Mouse (Mus musculus): ENCODE measurements around the gene Cfap58.

Cfap58 gene

DNA sequence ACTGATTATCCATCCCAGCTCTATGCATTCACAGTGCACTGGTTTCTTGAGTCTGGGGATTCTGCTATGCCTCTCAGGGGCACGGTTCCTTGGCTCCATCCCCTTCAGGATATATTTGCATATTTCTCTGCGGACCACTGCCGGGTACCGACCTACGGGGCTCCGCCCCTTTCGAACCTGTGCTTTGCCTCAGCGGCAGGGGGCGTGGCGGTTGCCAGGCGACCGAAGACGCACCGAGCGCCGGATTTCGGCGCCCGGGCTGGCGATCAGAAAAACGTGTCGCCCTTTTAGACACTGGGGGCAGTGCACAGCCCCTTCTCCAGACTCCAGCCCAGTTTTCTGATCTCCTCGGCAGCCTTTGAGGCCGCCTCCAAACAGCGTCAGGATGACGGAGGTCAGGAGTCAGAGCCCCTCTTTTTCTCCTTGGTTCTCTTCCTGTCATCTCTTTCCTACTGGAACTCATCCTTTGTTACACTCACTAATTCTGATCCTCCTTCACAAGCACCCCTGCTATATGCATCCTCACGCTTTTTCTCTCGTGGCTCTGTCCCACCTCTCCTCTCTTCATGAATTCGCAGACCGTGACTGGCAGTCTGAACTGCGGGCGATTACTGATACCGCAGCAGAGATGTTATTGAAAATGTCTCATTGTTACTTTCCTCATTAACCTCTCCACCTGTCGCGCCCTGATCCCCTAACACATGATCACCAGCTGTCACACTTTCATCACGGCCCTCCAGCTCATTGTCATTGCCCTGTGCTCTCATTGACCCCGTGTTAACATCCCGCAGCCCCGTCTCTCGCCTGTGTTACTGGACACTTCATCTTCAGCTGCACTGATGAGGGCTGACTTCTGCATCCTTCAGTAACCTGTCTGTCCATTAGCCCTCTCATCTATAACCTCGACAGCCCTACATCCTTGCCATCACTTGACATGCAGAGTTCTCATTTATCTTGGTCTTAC lies at the start of gene Cfap58:
Gene Cfap58, plus strand, starts transcription at position 233 of the 964 bp plus-strand sequence.
- peak; percentile 7 for DNase-seq

DNA sequence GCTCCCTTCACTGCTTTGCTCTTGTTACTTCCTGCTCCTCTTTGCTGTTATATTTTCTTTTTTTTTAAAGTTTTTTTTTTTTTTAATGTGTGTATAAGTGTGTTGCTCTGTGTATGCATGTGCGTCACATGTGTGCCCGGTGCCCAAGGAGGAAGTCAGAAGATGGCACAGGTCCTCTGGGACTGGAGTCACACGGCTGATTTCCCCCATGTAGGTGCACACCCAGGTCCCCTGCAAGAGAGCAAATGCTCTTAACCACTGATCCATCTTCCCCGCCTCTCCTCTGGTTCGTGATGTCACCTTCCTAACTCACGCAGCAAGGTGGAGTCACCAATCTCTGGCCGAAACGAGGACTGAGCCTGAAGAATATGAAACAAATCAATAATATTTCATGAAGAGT lies 49.4 kb upstream of the Cfap58 start:
- no peak for DNase-seq

DNA sequence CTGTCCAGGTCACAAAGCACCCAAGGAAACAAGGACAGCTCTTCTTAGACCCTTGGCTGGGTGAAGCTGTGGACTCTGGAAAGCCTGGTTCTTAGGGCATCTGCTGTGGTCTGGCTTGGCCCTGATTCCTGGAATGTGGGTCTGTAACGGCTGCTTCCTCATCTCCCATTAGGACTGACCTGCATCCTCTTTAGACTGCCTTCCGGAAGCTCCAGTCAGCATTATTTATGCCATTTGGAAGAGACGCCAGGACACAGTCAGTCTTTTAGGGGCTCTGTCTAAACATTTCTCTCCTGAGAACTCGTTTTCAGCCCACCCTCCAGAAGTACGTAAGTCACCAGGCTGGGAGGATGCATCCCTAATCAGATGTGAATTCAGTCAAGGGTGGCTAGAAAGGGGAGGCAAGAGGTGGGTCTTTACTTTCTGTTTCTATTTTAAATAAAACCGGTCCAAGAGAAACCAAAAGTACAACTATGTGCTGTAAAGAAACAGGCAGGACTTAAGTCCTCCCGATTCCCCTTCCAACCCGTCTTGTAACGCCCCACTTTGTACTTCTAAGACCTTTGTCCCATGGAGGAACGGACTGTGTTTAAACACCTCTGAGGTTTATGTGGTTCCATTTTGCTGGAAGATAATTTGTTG lies 46.9 kb upstream of the Cfap58 start:
- DNase-seq, result no peak

DNA sequence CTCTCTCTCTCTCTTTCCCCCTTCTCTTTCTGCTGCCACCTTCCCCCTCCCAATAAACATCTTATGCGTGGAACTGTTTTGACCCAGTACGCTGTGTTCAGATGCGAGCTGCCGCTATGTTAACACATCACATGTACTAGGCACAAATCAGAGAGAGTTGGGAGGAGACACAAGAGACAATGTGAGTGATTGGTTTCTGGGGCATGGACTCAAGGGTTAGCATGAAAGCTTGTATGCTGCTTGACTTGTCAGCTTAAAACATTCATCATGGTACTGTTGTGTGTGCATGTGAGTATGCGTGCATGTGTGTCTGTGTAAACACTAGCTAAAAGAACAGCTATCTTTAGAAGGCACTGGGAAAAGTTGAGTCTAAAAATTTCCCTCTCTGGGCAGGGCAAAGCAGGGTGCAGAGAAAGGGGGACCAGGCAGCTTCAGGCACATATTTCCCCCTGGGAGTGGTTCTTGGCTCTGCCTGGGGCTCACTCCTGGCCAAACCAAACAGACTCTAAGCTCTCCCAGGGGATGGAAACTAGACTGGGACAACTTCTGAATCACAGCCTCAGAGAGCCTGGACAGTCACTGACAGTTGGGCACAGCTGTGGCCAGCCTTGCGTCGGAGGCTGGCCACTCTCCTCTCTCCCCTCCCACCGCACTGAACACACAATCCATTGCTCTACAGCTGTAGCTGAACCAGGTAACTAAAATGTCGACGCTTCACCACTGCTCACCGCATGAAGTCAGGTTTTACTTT lies 45.7 kb upstream of the Cfap58 start:
- no peak for DNase-seq

DNA sequence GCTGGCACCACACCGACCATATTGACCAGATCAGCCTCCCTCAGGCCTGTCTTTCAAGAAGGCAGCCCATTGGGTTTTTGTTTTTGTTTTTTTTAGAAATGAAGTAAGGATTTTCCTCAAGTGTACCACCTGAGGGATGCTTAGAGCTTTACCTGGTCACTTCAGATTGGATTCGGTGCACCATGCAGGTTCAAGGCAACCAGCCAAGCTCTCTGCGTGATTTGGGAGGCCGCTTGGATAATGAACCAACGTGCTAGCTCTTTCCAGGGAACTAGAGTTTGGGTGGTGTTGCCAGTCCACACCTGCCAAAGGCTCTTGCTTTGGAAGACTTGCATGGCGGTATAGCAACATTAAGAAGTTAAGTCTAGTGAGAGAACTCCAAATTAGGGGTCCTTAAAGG lies 44.4 kb upstream of the Cfap58 start:
- no peak for DNase-seq

DNA sequence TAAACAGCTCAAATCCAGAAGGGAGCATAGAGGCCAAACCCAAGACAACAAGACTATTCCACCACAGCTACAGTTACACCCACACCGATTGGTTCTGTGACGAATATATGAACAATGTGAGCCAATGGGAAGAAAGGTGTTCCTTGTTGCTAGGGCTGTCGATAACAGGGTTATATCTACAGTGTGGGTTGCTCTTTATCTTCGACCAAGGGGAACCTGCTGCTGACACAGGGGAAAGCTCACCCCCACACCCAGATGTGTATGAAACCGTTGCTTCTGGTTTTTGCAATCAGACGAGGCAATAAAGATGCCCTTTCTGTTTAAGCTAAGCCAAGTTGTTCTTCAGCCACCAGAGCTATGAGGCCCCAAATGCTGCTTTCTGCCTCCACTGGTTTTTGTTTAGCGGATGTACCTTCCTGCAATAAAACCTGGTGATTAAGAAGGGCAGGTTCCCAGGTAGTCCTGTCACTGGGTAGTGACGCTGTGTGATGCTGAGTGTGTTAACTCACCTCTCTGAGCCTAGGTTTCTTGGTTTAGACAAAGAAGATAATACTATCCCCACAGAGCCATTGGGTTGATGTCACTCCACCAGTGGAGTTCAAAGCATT lies 38.9 kb upstream of the Cfap58 start:
- DNase-seq, result no peak

DNA sequence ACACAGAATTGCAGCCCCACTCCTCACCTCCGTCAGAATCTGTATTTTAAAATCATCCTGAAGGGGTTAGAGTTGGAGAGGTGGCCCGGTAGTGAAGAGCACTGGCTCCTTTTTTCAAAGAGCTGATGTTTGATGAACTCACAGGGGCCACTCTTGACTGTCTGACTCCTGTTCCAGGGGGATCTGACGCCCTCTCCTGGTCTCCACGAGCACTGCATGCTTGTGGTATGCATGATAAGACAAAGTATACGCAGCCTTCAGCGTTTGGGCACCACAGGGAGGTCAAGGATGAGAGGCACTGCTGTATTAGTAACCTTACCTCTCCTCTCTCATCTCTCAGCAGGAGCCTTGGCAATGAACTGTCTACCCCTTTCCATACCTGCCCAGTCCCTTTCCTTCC lies 37.5 kb upstream of the Cfap58 start:
- DNase-seq, result no peak

DNA sequence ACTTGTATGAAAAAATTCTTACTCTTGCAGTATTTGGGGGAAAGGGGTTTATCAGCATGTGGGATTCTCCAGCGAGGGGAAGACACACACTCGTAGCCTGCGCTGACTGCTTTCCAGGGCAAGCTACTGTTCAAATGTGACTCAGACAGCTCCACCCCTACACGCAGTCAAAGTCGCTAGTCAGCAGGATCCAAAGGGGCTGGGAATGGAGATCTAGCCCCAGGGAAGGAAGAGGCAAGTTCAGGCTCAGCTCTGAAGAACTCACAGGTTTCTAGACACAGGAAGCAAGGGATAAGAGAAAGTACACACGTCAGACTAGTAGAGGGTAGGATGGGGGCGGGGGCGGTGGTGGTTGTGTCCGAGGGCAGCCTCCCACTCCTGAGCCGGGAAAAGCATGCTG lies 36.9 kb upstream of the Cfap58 start:
- DNase-seq, result no peak

DNA sequence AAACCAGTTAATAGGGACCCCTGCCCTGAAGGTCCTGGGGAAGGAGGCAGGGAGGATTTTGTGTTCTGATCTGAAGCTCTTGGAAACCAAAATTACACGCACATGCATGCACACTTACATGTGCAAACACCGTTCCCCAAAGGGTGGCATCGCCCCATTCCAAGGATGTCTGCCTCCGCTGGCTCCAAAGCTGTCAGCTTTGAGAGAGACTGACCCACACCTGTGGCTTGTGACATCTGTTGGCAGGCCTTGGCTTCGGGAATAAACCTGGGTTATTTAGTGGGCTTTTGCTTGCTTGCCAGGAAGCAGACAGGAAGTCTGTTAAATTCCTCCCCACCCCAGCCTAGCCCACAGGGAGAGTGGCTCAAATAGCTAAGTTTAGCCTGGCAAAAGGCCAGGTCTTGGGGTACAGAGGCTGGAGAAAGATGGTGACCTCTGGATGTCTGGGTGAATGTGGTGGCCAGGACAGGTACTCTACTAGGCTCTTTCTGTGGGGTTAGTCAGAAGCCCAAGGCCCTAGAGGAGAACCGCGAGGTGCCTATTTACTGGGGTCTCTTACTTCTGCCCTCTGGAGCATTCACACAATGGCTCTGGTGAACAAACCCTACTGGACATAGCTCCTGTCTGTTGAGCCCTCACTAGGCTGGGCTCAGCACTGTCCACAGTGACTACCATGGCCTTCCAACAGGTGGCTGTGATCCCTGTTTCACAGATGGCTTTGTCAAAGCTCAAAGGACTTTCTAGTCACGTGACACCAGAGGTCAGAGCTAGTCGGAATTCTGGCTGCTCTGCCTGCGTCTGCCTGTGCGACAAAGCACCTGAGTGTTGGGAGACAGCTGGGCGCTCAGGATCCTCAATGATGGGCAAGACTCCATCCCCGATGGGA lies 34.9 kb upstream of the Cfap58 start:
- no peak for DNase-seq

DNA sequence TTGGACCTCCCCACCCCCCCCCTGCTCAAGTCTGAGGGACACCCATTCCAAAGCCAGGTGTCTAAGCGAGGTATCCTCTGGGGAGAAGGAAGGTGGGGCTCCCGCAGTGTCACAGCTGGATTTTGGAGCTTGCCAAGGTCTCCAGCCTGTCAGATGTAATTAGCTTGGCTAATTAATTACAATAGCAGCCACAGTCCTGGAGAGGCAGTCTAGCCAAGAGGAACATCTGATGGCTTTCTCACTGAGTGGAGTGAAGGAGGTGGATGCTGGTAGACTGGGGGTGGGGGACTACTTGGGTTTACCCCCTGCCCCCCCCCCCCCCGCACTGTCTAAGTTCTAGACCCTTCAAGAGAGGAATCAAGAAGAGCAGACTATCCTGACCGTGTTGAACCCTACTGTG lies 33.8 kb upstream of the Cfap58 start:
- no peak for DNase-seq

DNA sequence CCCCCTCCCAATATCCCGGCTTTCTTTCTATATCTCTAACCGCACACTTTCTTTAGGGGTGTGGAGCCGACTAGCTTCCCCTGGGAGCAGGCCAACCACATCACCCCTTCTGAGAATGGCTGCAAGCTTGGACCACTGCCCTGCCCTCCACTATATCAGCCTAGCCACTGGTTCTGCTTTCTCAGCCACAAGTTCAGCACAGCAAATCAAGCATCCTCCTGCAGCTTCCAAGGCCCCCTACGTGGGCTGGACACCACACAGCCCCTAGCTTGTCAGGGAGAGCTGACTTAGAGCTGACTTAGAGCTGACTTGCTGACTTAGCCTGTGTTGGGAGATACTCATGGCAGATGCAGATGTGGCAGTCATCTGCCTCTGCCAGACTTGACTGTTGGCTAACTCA lies 32.4 kb upstream of the Cfap58 start:
- no peak for DNase-seq

DNA sequence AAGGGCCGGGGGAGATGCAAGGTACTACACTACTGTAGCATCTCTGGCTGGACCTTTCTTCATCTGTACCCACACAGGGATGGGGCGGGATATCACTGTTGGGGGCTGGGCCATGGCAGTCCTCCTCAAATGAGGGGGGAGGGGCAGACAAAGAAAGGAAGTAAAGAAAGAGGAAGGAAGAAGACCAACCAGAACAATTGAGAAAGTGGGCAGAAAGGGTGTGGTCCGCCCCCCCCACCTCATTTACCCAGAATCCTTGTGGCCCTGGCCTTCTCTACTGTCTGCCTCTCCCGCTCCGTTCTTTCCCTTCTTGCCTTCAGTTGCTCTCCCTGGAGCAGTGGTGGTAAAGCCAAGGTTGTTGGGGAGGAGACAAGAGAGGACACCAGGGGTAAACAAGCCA lies 31.9 kb upstream of the Cfap58 start:
- DNase-seq, result no peak

DNA sequence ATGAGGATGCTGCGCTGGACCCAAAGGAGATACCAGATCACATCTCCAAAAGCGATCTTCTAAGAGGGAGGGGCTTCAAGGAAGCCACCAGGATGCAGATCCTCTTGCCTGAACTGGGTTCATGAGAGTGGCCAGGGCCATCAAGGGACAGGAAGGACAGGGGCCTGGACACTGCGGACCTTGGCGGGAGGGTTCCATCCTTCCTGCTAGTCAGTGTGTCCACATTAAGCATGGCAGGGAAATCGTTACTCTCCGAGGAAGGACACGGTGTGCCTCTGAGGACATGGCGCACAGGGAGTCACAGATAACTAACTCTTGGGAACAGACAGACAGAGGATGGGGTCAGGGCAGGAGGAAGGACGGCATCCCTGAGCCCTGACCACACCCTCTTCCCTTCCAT lies 29.9 kb upstream of the Cfap58 start:
- no peak for DNase-seq

DNA sequence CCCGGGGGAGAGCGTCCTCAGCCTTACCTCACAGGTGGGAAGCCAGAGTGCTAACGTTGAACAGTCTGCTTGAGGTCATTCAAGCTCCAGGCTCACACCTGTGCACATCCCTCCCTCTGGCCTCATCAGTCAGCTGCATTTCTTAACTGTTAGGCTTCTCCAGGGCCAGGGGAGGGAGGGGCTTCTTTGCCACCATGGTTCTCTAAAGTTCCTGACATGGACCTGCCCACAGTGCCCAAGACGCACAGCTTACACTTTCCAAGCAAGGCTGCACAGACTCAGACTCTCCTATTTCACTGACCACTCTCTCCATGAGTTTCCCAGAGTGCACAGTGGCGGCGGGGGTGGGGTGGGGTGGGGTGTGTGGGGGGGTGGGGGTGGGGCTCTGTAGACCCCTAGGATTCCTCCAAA lies 28.5 kb upstream of the Cfap58 start:
- no peak for DNase-seq

DNA sequence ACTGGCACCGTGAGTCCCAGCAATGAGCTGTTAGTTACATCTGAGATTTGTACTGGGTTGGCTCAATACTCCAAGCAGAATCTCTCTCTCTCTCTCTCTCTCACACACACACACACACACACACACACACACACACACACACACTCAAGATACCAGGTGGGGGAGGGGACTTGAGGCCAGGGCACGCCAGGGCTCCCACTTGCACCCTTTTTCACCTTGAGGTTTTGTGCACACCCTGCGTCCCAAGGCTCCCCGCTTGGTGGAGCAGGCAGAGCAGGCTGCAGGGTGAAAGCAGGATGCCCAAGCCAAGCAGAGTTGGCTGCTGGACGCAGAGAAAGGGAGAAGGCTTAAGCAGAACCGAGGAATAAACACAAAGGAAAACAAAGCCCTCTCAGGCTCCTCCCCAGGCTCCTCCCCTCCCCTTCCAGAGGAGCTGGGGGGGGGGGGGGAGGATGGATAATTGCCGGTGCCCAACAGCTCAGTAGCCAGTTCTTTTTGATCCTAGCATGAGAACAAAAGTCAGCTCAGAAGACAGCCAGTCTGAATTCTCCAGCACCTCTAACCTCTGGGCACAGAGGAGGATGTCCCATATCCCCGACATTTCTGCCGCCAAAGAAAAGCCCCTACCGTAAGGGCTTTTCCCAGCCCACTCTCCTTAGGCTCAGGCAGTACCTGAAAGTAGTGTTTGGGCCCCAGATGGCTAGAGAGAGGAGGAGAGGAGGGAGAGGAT lies 27.9 kb upstream of the Cfap58 start:
- no peak for DNase-seq

DNA sequence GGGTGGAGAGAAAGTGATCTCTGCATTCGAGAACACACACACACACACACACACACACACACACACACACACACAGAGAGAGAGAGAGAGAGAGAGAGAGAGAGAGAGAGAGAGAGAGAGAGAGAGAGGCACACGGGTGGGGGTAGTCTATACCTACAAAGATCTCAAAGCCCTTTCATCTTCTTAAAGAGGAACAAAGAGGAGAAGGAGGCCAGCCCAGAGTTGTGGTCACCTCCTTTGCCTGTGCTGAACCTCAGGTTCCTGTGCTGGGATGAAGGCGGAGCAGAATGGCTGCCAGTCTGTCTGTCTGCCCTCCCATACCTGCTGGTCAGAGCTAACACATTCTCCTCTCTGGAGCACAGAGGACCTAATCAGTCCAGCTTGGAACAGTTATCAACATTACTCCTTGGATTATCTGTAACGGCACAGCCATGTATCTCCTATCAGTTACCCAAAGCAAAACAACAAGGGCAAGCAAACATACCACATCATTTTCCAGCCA lies 27.3 kb upstream of the Cfap58 start:
- no peak for DNase-seq

DNA sequence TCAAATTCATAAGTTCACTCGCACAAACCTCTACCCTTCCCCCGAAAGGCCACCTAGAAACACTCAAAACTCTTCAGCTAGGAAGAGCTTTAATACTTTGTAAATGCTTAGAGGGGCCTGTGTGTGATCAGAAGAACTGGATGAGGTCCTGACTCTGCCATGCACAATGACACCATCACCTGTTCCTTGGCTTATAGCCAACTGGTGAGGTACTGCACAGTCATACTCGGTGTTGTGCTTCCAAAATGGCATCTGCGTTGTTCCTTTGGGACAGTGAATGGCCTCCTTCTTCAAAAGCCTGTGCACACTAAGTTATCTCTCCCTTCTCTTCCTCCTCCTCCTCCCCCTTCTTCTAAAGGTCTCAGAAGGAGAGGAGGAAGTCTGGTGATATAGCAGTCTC lies 26.7 kb upstream of the Cfap58 start:
- DNase-seq, result no peak

DNA sequence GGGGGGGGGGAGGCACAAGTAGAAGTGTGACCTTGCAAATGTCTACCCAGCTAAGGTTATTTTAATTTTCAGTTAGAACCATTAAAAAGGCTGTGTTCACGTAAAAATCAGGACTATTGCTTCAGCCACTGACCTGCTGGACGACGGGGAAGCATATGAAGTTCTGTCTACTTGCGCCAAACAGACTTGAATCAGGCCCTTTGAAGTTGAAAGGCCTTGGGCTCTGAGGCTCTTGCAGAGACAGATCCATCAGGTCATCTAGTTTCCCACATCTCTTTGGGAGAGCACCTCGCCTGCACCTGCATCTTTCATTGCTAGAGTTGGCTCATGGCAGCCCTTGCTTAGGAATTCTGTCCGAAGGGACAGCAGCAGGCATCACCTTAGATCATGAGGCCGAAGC lies 24.1 kb upstream of the Cfap58 start:
- DNase-seq, result no peak

DNA sequence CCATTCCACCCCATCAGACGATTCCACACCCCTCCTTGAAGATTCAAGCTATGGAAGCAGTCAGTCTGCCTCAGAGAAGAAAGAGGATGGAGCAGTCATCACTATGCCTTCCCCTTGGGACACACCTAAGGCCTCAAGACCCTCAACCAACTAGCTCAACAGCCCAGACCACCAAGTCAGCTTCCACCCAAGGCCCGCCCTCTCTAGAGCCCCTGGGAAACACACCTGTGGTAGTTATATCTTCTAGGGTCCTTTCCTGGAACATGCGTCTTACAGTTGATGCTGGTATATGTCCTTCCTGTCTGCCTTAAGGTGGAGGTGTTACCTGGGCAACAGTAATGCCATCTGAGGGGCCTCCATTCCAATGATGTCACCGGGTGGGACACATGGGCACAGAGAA lies 23.3 kb upstream of the Cfap58 start:
- DNase-seq, result no peak

DNA sequence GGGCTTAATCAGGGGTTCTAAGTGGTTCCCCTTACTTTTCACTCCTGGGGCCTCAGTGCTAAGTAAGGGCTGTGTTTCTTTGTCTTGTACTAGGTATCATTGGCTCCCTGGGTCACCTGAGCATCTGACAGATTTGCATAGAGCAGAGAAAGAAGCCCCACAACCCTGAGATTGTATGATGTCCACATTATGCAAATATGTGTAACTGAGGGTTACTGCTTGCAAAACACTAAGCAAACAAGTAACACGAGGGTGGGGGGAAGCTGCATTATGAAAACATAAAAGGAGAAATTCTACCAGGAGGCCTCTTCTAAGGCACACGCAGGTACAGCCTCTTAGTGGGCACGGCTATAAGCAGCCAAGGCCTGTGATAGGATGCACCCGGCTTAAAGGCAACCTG lies 22.2 kb upstream of the Cfap58 start:
- DNase-seq, result no peak

DNA sequence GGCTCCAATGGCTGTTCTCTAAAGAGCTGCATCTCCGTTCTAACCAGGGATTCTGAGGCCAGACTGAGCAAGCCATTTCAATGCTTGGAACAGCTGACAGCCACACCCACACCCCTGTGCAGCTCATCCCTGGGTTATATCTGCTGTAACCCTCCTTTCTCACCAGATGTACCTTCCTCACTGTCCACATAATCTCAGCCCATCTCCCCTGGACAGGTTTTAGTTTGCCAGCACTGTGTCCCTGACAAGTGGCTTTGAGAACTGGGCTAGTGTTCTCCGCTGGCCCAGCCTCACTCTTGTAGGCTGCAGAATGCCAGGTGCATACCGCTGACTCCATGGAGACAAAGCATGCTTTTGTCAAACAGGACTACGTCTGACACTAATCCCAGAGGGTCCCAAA lies 20.1 kb upstream of the Cfap58 start:
- no peak for DNase-seq
